10 mouse cellular contexts compared by ENCODE assay signal in genomic region chr13:69761393-69761792, GRCm38 (mm10). TPM values are rescaled to one million over a fixed set of nuclear protein-coding genes. Genes with fewer than 3 reads are reported as not detected.
A peak's percentile ranks its signal among the peaks of the same experiment; 100 is the strongest.
DNase-seq lines count a peak whose midpoint lies in the region; ATAC-seq lines count a peak whose summit lies in the region.
"Had no signal": no experiment of that assay in that cellular context is flagged by ENCODE, and none has a peak within 500 bp of the region (broad histone marks: within the 10 kb centered on the region; RNA-seq: fewer than 3 reads in every experiment).

No protein-coding gene starts in this region.

- H3K36me3 ChIP-seq in limb, embryonic 13.5 days = no peaks in the 10 kb centered on the region
- no peaks in the 10 kb centered on the region for H3K36me3 ChIP-seq in limb, embryonic 10.5 days
- H3K36me3 ChIP-seq in embryonic facial prominence, embryonic 15.5 days = no peaks in the 10 kb centered on the region

- intact Hi-C loops in heart, postnatal 36 days (cut with DNase I) = no loop called here

- ATAC-seq in limb, embryonic 13.5 days (ENCODE audit: low FRiP score, low read depth) = peak; percentile 79; the same call in 1 of the 2 replicates
- ATAC-seq in embryonic facial prominence, embryonic 15.5 days (ENCODE audit: insufficient number of reproducible peaks, low FRiP score, low TSS enrichment, low read depth) = peak; percentile 68; the same call in 1 of the 2 replicates

- H3K27me3 ChIP-seq in limb, embryonic 13.5 days = no peaks in the 10 kb centered on the region
- no peaks in the 10 kb centered on the region for H3K27me3 ChIP-seq in limb, embryonic 10.5 days (ENCODE audit: low read depth, poor library complexity, severe bottlenecking)
- no peaks in the 10 kb centered on the region for H3K27me3 ChIP-seq in embryonic facial prominence, embryonic 15.5 days

- H3K9ac ChIP-seq in limb, embryonic 13.5 days = no peak overlapping the region
- H3K9ac ChIP-seq in embryonic facial prominence, embryonic 15.5 days = no peak overlapping the region

- H3K4me3 ChIP-seq in limb, embryonic 13.5 days = no peak overlapping the region
- H3K4me3 ChIP-seq in limb, embryonic 10.5 days = no peak overlapping the region
- H3K4me3 ChIP-seq in embryonic facial prominence, embryonic 15.5 days (replicated peaks) = no peak overlapping the region
- H3K4me3 ChIP-seq: megakaryocyte, embryonic 14.5 days had no signal

- WGBS in limb, embryonic 13.5 days = 67% methylated on average over 10 of the region's 10 CpGs
- WGBS in limb, embryonic 10.5 days = 93% methylated on average over 10 of the region's 10 CpGs
- WGBS in embryonic facial prominence, embryonic 15.5 days = 70% methylated on average over 10 of the region's 10 CpGs

- no peak overlapping the region for H3K4me2 ChIP-seq in limb, embryonic 13.5 days (replicated peaks)
- no peak overlapping the region for H3K4me2 ChIP-seq in embryonic facial prominence, embryonic 15.5 days (replicated peaks)

- no peaks in the 10 kb centered on the region; the same call in 1 of the 2 replicates for H3K4me1 ChIP-seq in limb, embryonic 13.5 days
- no peaks in the 10 kb centered on the region for H3K4me1 ChIP-seq in limb, embryonic 10.5 days
- 0 out of 2 replicates have a peak, but pooled peaks cover 3% of the 10 kb centered on the region for H3K4me1 ChIP-seq in embryonic facial prominence, embryonic 15.5 days
- H3K4me1 ChIP-seq: megakaryocyte, embryonic 14.5 days had no signal

- no peaks in the 10 kb centered on the region for H3K9me3 ChIP-seq in limb, embryonic 13.5 days
- H3K9me3 ChIP-seq in limb, embryonic 10.5 days (replicated peaks) = no peaks in the 10 kb centered on the region
- H3K9me3 ChIP-seq in embryonic facial prominence, embryonic 15.5 days (replicated peaks) = no peaks in the 10 kb centered on the region

- no peak overlapping the region for H3K27ac ChIP-seq in limb, embryonic 13.5 days
- no peak overlapping the region for H3K27ac ChIP-seq in limb, embryonic 10.5 days
- no peak overlapping the region for H3K27ac ChIP-seq in embryonic facial prominence, embryonic 15.5 days (replicated peaks)

- no peak for DNase-seq in limb, embryonic 10.5 days (ENCODE audit: low spot score)
- DNase-seq in heart, postnatal 36 days = peak; percentile 46 to 55
- peak; percentile 77 for DNase-seq in lung, postnatal 10 days
- DNase-seq in kidney, adult 9 months = no peak
- no peak for DNase-seq in B cell, adult 2 months
- no peak for DNase-seq in retina, postnatal 1 day

RNA-seq across cellular contexts. Expression of gene Ube2ql1, which starts 21.7 kb away (rescaled TPM):
- polyA plus RNA-seq in limb, embryonic 13.5 days (2015; fragmentation: Nextera tagmentation; extraction: Ambion mirVana) = 4.3 and 4.8 TPM in 2 replicates
- 0.39 and 0.40 TPM in 2 replicates for polyA plus RNA-seq in limb, embryonic 10.5 days (2016; fragmentation: Nextera tagmentation; extraction: Ambion mirVana)
- polyA plus RNA-seq in embryonic facial prominence, embryonic 15.5 days (2015; fragmentation: Nextera tagmentation; extraction: Ambion mirVana) = 0.77 and 0.88 TPM in 2 replicates
- 1 to 10 TPM; 3.8 to 4.4 TPM for total RNA-seq in heart, postnatal 36 days (2021)
- total RNA-seq: MEL had no signal

RNA-seq across cellular contexts. Expression of gene Med10, which starts 40.8 kb away (rescaled TPM):
- polyA plus RNA-seq in limb, embryonic 13.5 days (2015; fragmentation: Nextera tagmentation; extraction: Ambion mirVana) = 151 and 159 TPM in 2 replicates
- polyA plus RNA-seq in limb, embryonic 10.5 days (2016; fragmentation: Nextera tagmentation; extraction: Ambion mirVana) = 170 TPM in 2 replicates
- polyA plus RNA-seq in embryonic facial prominence, embryonic 15.5 days (2015; fragmentation: Nextera tagmentation; extraction: Ambion mirVana) = 126 and 129 TPM in 2 replicates
- total RNA-seq in heart, postnatal 36 days (2021) = 10 to 100 TPM; 22.1 to 23.4 TPM

Comparison
In these comparisons a context has a peak if more than half of its experiments do, and no peak if none do; other contexts are left out.
1. DNase-seq: peak in heart, postnatal 36 days (2 of 2) and lung, postnatal 10 days (single experiment); none in limb, embryonic 10.5 days (single experiment), kidney, adult 9 months (single experiment), B cell, adult 2 months (0 of 2) and retina, postnatal 1 day (single experiment).